Mouse (Mus musculus) cerebellum, postnatal 14 days (tissue): ENCODE measurements around the gene Tapbpl.
"Not testable (repeated sequence)": the region's sequence is repeated elsewhere in the genome, so short reads cannot be mapped to it uniquely, and the experiment has no call there.

Source experiments
- DNase-seq, 2 experiments: peaks; one replicate each; pipeline ENCODE4 v3.0.0; 2021; ENCODE audit warnings: mixed read lengths in 2 of 2

Tapbpl gene

DNA sequence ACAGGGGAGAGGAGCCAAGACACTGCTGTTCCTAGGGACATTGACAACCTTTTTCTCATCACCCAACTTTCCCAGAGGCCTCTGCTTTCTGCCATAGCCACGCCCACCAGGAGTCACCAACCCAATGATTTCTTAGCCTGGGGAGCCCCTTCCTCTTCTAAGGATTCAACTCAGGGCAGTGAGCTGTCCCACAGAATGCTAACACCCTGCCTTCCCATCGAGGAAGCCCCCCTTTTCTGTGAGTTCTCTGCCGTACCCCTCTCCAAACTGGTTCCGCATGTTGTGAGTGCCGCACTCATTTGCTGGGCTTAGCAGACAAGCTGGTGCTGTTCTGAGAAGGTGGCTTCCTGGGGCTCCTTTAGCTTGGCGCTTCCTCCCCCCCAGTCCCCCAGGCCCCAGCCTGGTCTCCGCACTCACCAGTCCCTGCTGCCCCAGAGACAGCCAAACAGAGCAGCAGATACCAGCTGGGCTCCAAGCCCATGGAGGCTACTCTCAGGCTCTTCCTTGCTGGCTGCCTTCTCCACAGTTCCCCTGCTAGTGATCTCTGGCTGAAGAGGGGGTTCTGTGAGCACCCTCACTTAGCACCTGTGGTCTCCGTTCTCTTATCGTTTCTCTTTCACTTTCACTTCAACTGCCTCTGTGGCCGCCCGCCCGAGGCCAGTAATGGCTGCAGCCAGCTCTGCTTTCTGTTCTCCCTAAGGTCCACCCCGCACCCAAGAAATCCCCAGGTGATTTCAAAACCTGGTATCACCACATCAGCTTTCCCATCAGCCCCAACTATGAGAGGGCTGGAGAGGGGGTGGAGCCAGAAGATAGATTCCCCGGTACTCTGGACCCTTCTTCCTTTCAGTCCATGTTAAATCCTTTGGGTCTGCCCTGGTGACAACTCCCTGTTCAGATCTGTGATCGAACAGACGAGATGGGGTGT lies at the start of gene Tapbpl:
Gene Tapbpl (minus strand): TSS at position 744 of the 928 bp plus-strand sequence.
- peak; percentile 64 to 69 for DNase-seq

DNA sequence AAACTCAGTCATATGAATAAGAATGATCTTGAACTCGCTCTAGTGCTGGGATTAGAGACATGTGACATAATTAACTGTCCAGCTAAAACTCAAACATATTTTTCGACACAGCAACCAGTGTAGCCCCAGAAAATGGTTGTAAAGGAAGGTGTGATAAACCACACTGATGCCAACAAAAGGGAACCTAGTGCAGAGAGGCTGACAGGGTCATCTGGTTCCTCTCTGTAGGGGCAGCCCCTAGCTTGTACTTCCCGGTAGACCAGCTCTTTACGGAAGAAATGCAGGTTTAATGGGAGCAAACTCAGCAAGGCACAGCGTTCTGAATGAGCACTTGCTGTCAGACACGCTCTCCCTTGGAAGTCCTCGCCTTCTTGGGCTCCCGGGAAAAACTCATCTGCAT lies 48.1 kb upstream of the Tapbpl start:
- DNase-seq: no peak

DNA sequence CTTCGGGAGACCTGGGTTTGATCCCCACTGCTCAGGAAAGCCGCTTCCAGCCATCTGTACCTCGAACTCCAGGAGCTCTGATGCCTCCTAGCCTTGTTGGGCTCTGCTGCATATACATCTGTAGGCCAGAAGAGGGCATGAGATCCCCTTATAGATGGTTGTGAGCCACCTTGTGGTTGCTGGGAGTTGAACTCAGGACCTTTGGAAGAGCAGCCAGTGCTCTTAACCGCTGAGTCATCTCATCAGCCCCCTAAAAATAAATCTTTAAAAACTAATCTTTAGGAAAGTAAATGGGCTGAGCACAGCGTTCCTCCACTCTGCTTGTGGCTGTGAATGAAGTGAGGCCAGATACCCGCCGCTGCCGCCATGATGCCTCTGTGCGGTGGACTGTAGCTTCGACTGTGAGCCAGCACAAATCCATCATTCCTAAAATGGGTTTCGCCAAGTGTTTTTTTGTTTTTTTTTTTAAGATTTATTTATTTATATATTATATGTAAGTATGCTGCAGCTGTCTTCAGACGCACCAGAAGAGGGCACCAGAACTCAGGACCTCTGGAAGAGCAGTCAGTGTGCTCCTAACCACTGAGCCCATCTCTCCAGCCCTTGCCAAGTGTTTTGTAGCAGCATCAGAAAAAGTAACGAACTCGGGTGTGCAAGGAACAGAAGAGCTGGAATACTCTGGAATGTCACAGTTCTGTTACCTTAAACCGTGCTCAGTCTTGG lies 43.3 kb upstream of the Tapbpl start:
- peak; percentile 37 to 52 for DNase-seq

DNA sequence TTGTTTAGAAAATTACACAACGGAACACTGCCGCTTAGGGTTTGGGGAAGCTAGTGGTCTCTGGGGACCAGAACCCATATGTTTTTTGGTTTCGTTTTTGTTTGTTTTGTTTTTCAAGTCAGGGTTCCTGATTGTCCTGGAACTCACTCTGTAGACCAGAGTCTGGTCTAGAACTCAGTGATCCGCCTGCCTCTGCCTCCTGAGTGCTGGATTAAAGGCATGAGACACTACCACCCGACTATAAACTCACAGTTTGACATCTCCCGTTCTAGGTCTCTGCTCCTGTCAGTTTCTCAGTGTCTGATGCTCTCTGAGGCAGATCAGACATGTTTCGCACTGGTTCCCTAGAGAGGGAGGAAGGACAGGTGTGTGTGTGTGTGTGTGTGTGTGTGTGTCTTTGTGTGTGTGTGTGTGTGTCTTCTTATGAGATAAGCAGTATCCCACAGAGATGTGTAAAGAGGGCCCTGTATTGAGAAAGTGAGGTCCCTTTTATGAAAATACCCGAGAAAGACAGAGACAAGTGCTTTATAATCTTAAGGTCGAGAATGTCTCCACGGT lies 40.6 kb upstream of the Tapbpl start:
- DNase-seq: no peak

DNA sequence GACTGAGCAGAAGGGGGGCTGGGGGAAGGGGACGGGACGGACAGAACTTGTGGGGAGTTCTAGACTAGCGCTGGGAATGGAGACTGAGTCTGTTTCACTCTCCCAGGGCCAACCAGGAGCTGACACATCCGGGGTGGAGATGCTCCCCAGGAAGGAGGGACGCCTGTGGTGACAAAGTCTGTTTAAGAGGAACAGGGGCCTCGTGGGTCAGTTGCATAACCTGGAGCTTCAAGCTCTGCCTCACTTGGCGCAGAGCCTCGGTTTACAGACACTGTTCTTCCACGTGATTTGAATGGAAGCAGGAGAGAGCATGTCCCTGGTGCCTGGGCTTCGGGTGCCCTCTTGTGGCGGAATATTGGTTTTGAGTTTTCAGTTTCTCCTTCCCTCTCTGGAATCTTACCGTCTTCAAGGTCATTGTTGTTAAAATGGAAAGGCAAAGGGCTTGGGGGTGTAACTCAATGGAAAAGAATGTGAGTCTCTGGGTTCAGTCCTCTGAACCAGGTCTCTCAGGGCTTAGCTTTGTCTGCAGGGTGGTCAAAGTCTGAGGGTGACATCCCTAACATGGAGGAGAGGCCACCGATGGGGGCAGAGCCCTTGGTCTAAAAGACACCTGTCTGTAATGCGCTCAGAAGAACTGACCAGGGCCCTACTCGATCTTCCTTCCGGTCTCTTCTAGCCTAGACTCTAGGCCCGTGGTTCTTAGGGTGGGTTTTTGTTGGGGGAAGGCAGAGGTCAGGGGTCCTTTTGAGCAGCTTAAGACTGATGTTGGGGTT lies 40.0 kb upstream of the Tapbpl start:
- DNase-seq: peak; percentile 95 to 97

DNA sequence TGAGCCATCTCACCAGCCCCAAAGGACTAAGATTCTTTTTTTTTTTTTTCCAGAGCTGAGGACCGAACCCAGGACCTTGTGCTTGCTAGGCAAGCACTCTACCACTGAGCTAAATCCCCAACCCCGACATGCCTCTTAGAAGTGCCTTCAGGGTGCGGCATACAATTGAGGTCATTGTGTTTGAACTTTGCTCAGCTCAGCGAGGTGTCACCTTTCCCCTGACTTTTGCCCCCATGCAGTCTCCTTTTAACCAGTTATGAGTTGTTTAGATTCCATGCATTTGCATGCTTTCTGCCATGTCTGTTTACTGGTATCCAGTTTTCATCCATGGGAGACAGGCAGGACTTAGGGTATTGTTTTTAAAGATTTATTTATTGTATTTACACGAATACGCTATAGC lies 37.1 kb upstream of the Tapbpl start:
- DNase-seq: no peak

DNA sequence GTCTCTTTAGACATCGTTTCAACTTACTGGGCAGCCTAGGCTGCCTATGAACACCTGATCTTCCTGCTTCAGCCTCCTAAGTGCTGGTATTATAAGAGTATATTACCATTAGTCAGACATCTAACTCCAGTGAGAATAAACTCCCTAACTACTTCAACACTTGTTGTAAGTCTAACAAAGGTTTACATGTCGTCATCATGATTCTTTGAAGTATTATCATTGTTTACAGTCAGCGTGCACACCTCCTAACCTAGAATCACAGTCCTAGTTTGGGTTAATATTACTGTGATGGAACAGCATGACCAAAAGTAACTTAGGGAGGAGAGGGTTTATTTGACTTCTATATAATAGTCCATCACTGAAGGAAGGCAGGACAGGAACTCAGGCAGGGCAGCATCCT lies 35.8 kb upstream of the Tapbpl start:
- DNase-seq: no peak

DNA sequence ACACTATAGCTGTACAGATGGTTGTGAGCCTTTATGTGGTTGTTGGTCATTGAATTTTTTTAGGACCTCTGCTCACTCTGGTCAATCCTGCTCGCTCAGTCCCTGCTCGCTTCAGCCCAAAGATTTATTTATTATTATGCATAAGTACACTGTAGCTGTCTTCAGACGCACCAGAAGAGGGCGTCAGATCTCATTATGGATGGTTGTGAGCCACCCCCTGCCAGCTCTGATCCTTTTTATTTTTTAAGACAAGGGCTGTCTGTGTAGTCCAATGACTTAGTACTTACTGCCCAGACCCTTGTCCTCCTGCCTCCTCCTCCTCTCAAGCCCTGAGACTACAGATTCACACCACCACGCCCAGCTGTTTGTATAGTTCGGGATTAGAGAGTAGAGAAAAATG lies 34.9 kb upstream of the Tapbpl start:
- not testable (repeated sequence) for DNase-seq

DNA sequence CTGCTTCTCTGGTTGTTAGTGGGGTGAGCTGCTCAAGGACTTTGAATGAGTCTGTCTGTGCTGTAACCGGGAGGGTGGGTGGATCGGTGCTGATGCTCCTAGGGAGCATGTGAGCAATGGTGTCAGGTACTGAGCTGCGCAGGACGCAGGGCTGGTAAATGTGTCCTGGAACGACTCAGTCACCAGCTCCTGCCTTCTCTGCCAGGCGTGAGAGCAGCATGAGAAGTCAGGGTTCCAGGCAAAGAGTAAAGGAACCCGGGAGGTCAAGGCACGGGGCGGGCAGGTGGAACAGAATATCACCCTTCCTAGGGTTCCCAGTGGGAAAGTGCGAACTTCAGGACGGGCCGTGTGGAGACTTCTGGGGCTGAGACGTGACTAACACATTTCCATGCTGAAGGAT lies 34.4 kb upstream of the Tapbpl start:
- no peak for DNase-seq

DNA sequence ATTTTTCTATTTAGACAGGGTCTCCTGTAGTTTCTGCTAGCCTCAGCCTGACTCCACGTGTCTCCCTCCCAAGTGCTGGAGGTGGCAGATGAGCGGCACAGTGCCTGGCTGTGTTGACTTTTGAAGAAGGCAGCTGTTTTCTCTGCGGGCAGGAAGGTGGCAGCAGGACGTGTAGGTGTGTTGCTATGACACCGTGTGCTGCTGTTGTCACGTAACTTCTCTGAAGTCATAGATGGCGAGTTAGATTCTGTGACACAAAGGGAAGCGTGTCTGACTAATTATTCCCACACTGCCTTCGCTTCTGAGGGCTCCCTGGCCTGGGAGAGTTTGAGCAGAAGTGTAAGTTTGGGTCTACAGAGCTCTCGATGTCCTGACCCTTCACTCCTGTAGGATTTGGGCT lies 33.6 kb upstream of the Tapbpl start:
- no peak for DNase-seq

DNA sequence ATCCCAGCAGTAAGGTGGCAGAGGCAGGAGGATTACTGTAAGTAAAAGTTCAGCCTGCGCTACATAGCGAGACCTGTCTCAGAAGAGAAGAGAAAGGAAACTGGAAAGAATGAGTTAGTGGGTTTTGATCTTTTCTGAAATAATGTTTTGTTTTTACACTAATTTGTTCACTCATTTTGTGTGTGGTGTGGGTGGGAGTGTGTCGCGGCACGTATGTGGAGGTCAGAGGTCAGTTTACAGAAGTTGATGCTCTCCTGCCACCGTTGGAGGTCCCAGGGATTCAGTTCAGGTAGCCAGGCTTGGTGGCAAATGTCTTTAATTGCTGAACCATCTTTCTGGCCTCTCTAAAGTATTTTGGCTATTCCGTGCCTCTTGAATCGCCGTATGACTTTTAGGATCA lies 32.6 kb upstream of the Tapbpl start:
- DNase-seq: no peak

DNA sequence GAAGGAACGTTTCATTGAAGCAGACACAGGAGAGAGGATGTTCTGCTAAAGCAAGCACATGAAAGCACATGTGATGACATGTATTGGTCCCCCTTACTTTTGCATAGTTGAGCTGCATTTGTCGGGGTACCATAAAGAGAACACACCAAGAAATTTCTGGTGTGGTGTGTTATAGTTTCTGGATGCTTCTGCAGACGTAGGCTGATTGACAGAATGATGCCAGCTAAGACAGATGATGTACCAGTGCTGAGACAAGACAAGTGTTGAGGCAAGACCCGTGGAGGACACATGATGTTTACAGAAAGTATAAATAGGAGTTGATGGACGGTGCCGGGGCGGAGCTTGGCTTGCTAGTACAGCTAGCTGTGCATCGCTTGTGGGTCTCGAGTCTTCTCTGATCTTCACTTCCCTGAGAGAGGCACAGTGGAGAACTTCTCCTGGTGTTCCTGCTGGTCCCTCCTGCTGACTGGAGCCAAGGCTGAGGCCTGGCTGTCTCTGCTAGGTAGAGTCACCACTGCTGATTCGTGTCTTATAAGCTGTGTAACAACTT lies 28.4 kb upstream of the Tapbpl start:
- no peak for DNase-seq

DNA sequence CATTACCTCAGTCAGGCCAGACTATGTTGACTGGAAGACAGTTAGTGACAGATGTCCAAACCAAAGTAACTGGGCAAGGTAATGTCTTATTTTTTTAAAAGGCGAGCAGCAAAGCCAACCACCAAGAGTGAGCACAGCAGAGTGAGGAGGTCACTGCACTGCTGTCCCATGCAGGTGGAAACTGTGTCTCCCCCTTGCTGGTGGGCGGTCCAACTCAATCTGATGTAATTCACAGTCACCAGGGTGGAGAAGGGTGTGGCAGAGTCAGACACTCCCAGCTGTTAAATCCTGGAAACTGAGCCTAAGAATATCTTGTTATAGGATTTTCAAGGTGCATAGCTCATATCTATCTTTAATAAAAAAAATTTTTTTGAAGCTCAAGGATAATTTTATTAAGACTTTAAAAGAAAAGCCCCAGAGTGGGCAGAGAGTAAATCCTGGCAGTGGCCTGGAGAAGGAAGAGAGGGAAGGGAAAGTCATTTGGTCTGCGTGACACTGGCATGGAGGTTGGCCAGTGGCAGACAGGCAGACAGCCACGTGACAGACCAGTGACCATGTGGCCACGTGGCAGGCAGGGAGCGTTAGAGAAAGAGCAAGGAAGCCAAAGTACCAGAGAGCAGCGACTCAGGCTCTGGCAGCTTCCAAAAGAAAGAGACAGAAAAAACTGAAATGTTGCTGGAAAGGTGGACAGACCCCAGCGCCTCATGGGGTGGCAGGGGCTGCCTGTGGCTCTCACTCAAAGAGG lies 24.7 kb upstream of the Tapbpl start:
- DNase-seq: peak; percentile 68 to 71

DNA sequence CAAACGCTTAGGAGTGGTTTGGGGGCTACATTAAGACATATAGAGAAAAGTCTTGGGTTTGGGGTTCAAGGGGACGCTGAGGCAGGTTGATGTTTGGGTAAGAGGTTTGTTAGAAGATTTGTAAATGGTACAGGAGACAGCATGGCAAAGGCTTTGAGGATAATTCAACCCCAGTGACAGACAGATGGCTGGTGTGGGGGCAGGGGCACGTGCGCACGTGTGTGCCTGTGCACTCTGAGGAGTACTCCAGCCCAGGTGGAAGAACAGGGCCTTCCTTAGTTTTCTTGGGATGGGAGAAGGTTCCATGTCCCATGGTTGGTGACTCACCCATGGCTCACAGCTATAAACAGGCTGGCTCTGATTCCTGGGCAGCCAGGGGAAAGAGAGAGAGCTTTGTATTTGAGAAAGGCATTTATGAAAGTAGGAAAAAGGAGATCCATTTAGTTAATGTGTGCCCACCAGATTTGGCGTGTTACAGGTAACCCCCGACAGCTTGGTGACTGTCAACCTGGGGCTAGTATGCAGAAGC lies 23.9 kb upstream of the Tapbpl start:
- peak in 1 of 2 experiments; percentile 25 for DNase-seq

DNA sequence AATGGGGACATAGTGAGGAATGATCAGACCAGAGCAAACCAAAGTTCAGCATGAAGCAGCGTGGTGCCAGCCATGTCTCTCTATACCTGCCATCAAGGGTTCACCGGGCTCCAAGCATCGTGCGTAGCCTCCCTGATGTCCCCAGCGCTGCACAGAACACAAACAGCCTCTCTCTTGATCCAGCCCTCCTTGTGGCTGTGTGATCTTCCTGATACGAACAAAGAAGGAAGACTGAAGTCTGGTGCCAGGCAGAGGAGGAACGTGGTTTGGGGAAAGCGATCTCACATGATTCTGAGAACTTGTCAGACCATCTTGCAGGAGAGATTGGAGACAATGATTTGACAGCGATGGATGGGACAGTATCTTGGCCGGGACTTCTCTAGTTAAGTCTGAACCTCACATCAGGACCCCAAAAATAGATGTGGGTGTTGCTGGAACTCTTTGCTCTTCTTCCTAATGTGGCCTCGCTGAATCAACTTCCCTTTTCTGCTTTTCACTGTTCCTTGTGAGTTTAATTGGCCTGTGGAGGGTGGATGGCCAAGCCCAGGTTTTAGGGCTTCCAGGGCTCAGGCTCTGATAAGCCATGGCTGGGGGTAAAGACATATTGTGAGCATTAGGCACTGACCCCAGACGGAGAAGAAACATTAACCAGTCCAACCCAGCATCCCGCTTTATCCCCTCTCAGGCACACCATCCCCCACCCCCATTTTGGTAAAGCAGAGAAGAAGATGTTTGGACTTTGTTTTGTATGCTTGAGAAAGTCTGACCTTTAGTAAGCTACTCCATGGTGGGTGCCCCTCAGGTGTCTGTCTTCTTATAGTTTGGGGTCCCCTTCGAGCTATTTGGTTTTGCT lies 22.4 kb upstream of the Tapbpl start:
- no peak for DNase-seq

DNA sequence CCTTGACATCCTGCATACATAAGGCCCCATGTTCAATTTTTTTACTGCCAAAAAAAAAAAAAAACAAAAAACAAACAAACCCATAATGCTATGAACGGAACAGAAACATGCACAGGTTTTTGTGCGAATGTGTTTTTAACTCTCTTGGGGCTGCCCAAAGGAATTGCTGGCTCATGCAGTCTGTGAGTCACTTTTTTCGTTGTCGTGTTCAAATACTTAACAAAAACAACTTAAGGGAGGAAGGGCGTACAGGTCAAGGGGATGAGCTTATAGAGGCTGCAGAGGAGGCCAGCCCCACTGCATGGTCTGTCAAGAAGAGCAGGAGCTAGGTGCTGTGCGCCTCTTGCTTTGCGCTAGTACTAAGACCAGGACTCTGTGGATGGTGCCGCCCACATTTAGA lies 21.1 kb upstream of the Tapbpl start:
- no peak for DNase-seq

DNA sequence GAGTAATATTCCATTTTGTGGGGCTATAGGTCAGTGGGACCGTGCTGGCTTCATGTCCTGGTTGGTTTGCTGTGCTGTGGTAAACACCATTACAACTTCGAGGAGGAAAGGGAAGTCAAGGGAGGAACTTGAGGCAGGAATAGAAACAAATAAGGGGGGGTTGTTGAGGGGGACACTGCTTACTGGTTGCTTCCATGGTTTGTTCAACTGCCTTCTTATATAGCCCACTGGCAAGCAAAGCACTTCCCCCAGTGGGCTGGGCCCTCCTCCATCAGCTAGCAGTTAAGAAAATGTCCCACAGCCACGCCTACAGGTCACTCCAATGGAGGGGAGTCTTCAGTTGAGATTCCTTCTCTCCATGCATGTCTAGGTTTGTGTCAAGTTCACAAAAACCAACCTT lies 20.6 kb upstream of the Tapbpl start:
- no peak for DNase-seq

DNA sequence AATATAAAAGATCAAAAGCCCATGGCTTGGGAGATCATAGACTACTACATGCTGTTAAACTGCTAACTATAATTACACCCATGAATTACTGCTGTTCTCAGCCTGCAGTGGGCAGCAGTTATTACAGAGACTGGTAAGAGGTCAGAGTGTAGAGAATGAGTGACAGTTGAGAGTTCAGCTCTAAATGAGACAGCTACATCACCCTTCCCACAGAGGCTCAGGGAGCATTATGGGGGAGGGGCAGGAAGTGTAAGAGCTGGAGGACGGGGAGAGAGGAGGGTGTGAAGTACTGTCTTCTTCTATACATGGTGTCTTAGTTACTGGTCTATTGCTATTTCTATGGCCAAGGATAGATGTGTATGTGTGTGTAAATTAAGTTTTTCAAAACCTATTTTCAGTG lies 12.9 kb upstream of the Tapbpl start:
- DNase-seq: no peak

DNA sequence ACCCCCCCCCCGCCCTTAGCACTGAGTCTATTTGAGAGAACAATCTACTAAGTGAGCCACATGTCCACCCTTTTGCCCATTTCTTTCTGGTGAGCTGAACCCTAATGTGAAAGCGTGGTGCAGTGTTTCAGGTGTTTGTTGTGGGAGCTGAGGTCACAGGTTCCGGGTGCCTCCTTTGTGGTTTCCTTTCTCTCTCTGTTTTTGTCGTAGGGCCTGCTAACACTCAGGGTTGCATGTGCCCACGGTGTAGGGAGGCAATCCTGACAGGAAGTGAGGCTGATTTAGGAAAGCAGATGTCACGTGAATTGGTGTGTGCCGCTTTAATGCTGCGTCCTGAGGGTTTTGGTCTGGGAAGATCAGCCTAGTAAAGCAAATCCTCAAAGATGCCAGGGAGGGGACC lies 9.9 kb upstream of the Tapbpl start:
- DNase-seq: no peak

DNA sequence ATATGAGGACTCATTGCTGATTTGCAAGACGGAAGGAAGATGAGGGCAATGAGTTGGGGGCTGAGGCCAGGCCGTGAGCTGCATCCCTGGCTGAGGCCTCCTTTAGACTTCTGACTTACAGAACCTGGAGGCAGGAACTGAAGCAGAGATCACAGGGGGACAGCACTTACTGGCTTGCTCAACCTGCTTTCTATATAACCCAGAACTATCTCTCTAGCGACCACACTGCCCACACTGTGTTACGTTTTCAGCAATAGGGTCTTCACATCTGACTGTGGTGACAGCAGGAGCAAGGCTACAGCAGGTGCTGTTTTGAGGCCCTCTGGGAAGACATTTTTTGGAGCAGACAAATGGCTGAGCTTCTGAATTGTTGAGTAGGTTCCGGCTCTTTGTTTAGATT lies 9.0 kb upstream of the Tapbpl start:
- DNase-seq: no peak

DNA sequence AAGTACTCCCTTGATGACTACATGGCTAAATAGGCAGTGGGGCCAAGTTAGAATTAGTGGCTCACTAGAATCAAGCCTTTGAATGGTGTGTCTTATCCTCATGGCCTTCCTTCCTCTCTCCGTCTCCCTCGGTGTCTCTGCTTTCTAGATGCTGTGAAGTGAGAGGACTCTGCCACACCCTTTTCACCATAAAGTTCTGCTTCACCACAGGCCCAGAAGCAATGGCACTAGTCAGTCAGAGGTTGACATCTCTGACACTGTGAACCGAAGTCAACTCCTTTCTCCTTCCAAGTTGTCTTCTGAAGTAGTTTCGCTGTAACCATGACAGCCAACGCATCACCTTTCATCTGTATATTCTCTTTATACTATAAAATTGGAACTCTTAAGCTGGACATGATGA lies 7.9 kb upstream of the Tapbpl start:
- no peak for DNase-seq
